Mouse (Mus musculus) cerebellum, adult 2 months (tissue): ENCODE measurements around the gene Arid5b. TPM values are rescaled to one million over a fixed set of nuclear protein-coding genes. Genes with fewer than 3 reads are reported as not detected.

ENCODE experiments used
- DNase-seq, 2 experiments: peaks; one replicate each; pipeline ENCODE4 v3.0.0; 2021
- H3K27ac ChIP-seq: fragments of 200-500 bp; 2 replicates; pipeline ENCODE4 v1.5.1; 2012; ENCODE audit warnings: low read length, control low read depth, inconsistent platforms; ENCODE audit not compliant: insufficient read depth
- H3K27me3 ChIP-seq: fragments of 200-500 bp; 2 replicates; pipeline ENCODE4 v1.6.1; 2012; ENCODE audit warnings: inconsistent platforms, mild to moderate bottlenecking, low read length, moderate library complexity; ENCODE audit not compliant: control insufficient read depth, insufficient read depth
- H3K4me1 ChIP-seq: fragments of 200-500 bp; 2 replicates; pipeline ENCODE4 v1.6.1; 2011; ENCODE audit warnings: low read length; ENCODE audit not compliant: control insufficient read depth, insufficient read depth
- H3K4me3 ChIP-seq: fragments of 200-500 bp; replicated peaks from 2 replicates; pipeline ENCODE3; 2011; ENCODE audit warnings: mild to moderate bottlenecking, low read depth, low read length, control low read depth; ENCODE audit not compliant: insufficient read depth
- CTCF ChIP-seq: fragments of 200-500 bp; IDR thresholded peaks from 2 replicates; pipeline ENCODE4 v1.5.1; 2011; ENCODE audit warnings: low read depth, mild to moderate bottlenecking, control low read depth, low read length, moderate library complexity, borderline replicate concordance; ENCODE audit not compliant: insufficient read depth
- POLR2A ChIP-seq: fragments of 200-500 bp; IDR thresholded peaks from 2 replicates; pipeline ENCODE4 v1.6.1; 2011; ENCODE audit warnings: low read length, control low read depth, borderline replicate concordance; ENCODE audit not compliant: insufficient read depth
- WGBS: fragments of 180-500 bp; shearing (Covaris S2); methylation state at CpG from one replicate; pipeline ENCODE4 v1.1.7; 2018; 5-methylcytosine and 5-hydroxymethylcytosine counted together
- polyA plus RNA-seq: library from polyadenylated mRNA; depleted of rRNA; stranded (reverse); fragments of >200 nt; gene quantifications from 2 replicates; pipeline ENCODE4 v1.2.3, GENCODE M21; 2012

The Arid5b gene
- polyA plus RNA-seq, 1 experiment, result 10.9 TPM

- no peaks in the 10 kb centered on the region for H3K27me3 ChIP-seq
- no peak overlapping the region for H3K27ac ChIP-seq
- TF ChIP-seq POLR2A (no peak), CTCF (no peak)
- no peak overlapping the region for H3K4me3 ChIP-seq
- 32% methylated on average over 8 of the region's 8 CpGs for WGBS
- no peaks in the 10 kb centered on the region for H3K4me1 ChIP-seq
- no peak for DNase-seq
Observed at GRCm38 (mm10) chr10:68063806-68064545, 214.6 kb downstream of the Arid5b start.

DNA sequence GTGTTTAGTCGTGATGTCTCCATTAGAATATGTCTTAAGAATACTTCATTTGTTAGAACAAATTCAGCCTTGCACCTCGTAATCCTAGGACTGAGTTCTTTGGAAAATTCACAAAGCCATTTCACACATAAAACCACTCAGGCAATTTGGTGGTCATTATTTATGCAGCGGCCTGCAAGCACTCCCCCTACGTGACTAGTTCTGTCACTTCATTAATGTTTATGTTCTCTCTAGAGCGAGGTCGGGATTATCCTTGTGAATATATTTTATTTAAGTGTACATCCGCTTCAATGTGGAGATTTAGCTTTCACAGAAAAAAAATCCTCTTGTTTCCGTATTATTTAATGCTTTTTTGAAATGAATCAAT, 217.3 kb downstream of the Arid5b start:
- no peak overlapping the region for H3K27ac ChIP-seq
- WGBS, result 75% methylated on average over 8 of the region's 8 CpGs
- H3K4me3 ChIP-seq, result no peak overlapping the region
- no peak for DNase-seq
- TF ChIP-seq CTCF (no peak), POLR2A (no peak)
- H3K4me1 ChIP-seq, result no peaks in the 10 kb centered on the region
- H3K27me3 ChIP-seq, result no peaks in the 10 kb centered on the region

GRCm38 (mm10) chr10:68060590-68061248, 217.8 kb downstream of the Arid5b start:
- Histone ChIP-seq H3K4me3 (no peak overlapping the region), H3K27ac (no peak overlapping the region), H3K4me1 (no peaks in the 10 kb centered on the region), H3K27me3 (no peaks in the 10 kb centered on the region)
- no peak for DNase-seq
- 53% methylated on average over 16 of the region's 16 CpGs for WGBS
- TF ChIP-seq CTCF (no peak), POLR2A (no peak)

GRCm38 (mm10) chr10:68058378-68058777, 220.2 kb downstream of the Arid5b start:
- TF ChIP-seq POLR2A (no peak), CTCF (no peak)
- WGBS, result 100% methylated on average over 1 of the region's 1 CpGs

DNA sequence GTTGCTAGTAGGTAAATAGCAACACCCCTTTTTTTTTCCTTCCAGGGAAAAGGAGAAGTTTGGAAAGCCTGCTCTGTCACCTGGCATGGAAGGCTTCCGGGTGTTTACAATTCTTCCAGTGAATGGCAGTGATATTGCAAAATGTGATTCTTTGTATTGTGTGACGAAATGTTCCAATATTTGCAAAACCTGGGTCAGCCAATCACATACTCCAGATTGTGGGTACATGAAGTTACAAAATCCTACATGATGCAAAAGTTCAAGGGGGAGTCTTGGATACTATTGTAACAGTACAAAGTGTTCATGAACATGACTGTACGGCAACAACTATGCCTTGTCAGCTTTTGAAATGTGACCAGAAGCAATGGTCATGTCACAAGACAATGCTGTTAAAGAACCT, 220.7 kb downstream of the Arid5b start:
- H3K27me3 ChIP-seq, result no peaks in the 10 kb centered on the region
- 94% methylated on average over 3 of the region's 3 CpGs for WGBS
- H3K27ac ChIP-seq, result no peak overlapping the region
- DNase-seq, result no peak
- no peak overlapping the region for H3K4me3 ChIP-seq
- no peaks in the 10 kb centered on the region for H3K4me1 ChIP-seq
- no peak for TF ChIP-seq POLR2A

More at GRCm38 (mm10) chr10:68058378-68058777, 220.2 kb downstream of the Arid5b start:
- no peaks in the 10 kb centered on the region for H3K27me3 ChIP-seq
- H3K4me1 ChIP-seq, result no peaks in the 10 kb centered on the region
- no peak overlapping the region for H3K27ac ChIP-seq
- no peak for DNase-seq
- H3K4me3 ChIP-seq, result no peak overlapping the region

GRCm38 (mm10) chr10:68054706-68055105, 223.8 kb downstream of the Arid5b start:
- TF ChIP-seq POLR2A (no peak), CTCF (no peak)
- Histone ChIP-seq H3K4me3 (no peak overlapping the region), H3K4me1 (no peaks in the 10 kb centered on the region), H3K27me3 (no peaks in the 10 kb centered on the region), H3K27ac (no peak overlapping the region)
- WGBS, result 87% methylated on average over 6 of the region's 6 CpGs
- no peak for DNase-seq

DNA sequence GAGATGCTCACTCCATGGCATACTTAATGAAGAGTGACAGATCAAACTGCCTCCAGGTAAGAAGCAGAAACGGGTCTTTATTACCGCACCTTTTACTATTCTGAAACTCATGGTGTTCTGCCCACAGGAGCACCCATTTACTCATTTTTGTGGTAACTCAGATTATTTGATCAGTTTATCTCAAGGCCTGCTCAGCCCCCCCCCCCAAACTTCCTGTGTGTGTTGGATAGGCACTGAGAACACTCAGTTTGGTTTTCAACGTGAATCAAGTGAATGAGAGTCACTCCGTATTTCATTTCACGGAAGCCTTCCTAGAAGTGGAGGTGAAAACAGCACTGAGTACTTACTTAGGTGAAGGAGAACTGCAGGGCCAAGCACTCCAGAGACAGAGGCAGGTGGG, 224.4 kb downstream of the Arid5b start:
- Histone ChIP-seq H3K4me1 (no peaks in the 10 kb centered on the region), H3K27ac (no peak overlapping the region), H3K27me3 (no peaks in the 10 kb centered on the region), H3K4me3 (no peak overlapping the region)
- no peak for DNase-seq
- TF ChIP-seq POLR2A (no peak), CTCF (no peak)
- 94% methylated on average over 5 of the region's 5 CpGs for WGBS

- H3K4me3 ChIP-seq, result no peak overlapping the region
- WGBS, result 93% methylated on average over 8 of the region's 8 CpGs
- TF ChIP-seq POLR2A, result no peak
- no peak for TF ChIP-seq CTCF
- no peak for DNase-seq
- no peaks in the 10 kb centered on the region for H3K4me1 ChIP-seq
- no peak overlapping the region for H3K27ac ChIP-seq
- no peaks in the 10 kb centered on the region for H3K27me3 ChIP-seq
Observed at GRCm38 (mm10) chr10:68052307-68052706, 226.2 kb downstream of the Arid5b start.
